Mouse (Mus musculus): ENCODE results near the gene Ppp1r15a.
"Not testable (repeated sequence)": the region's sequence is repeated elsewhere in the genome, so short reads cannot be mapped to it uniquely, and the experiment has no call there.

Gene Ppp1r15a

GRCm38 (mm10) chr7:45551512-45551883, 25.4 kb upstream of the Ppp1r15a start:
- no peak for DNase-seq (ENCODE audit: low spot score)

GRCm38 (mm10) chr7:45550821-45551511, 24.9 kb upstream of the Ppp1r15a start:
- no peak for DNase-seq (ENCODE audit: low spot score)

- no peak for DNase-seq (ENCODE audit: low spot score)
These were observed 23.8 kb upstream of the Ppp1r15a start for GRCm38 (mm10) chr7:45549641-45550436.

- no peak for DNase-seq (ENCODE audit: low spot score)
These were observed 18.5 kb upstream of the Ppp1r15a start for GRCm38 (mm10) chr7:45544525-45544924.

GRCm38 (mm10) chr7:45540213-45540612, 14.1 kb upstream of the Ppp1r15a start:
- no peak for DNase-seq (ENCODE audit: low spot score)

GRCm38 (mm10) chr7:45539095-45539494, 13.0 kb upstream of the Ppp1r15a start:
- no peak for DNase-seq (ENCODE audit: low spot score)

- DNase-seq (ENCODE audit: low spot score), result no peak
These were observed 12.3 kb upstream of the Ppp1r15a start for GRCm38 (mm10) chr7:45538163-45539041.

GRCm38 (mm10) chr7:45537602-45538001, 11.5 kb upstream of the Ppp1r15a start:
- DNase-seq (ENCODE audit: low spot score), result no peak

- no peak for DNase-seq (ENCODE audit: low spot score)
These were observed 9.6 kb upstream of the Ppp1r15a start for GRCm38 (mm10) chr7:45535676-45536075.

- DNase-seq (ENCODE audit: low spot score), result no peak
These were observed 4.6 kb upstream of the Ppp1r15a start for GRCm38 (mm10) chr7:45530643-45531042.

- no peak for DNase-seq (ENCODE audit: low spot score)
These were observed 3.4 kb upstream of the Ppp1r15a start for GRCm38 (mm10) chr7:45529461-45529860.

- DNase-seq (ENCODE audit: low spot score), result not testable (repeated sequence)
These were observed 1.1 kb upstream of the Ppp1r15a start for GRCm38 (mm10) chr7:45527169-45527568.

- DNase-seq (ENCODE audit: low spot score), result no peak
These were observed 529 bp upstream of the Ppp1r15a start for GRCm38 (mm10) chr7:45526474-45527120.

GRCm38 (mm10) chr7:45524841-45525621, 1.0 kb downstream of the Ppp1r15a start:
- DNase-seq (ENCODE audit: low spot score), result peak; percentile 82

GRCm38 (mm10) chr7:45523678-45524170, 2.3 kb downstream of the Ppp1r15a start:
- no peak for DNase-seq (ENCODE audit: low spot score)

- no peak for DNase-seq (ENCODE audit: low spot score)
These were observed 3.0 kb downstream of the Ppp1r15a start for GRCm38 (mm10) chr7:45522957-45523676.

GRCm38 (mm10) chr7:45522194-45522752, 3.8 kb downstream of the Ppp1r15a start:
- no peak for DNase-seq (ENCODE audit: low spot score)

GRCm38 (mm10) chr7:45521728-45522184, 4.3 kb downstream of the Ppp1r15a start:
- DNase-seq (ENCODE audit: low spot score), result peak; percentile 81

GRCm38 (mm10) chr7:45520605-45521004, 5.5 kb downstream of the Ppp1r15a start:
- DNase-seq (ENCODE audit: low spot score), result no peak
